Mouse (Mus musculus) myocyte (in vitro differentiated cells): ENCODE data around the gene Fastkd3. TPM values are rescaled to one million over a fixed set of nuclear protein-coding genes. Genes with fewer than 3 reads are reported as not detected.
A peak's percentile ranks its signal among the peaks of the same experiment; 100 is the strongest.
"Not testable (repeated sequence)": the region's sequence is repeated elsewhere in the genome, so short reads cannot be mapped to it uniquely, and the experiment has no call there.

Experiments used
- H3K27me3 ChIP-seq: one replicate; pipeline ENCODE4 v1.6.1; 2011; ENCODE audit not compliant: control insufficient read depth, insufficient read depth, insufficient read length
- H3K36me3 ChIP-seq: one replicate; pipeline ENCODE4 v1.6.1; 2011; ENCODE audit not compliant: control insufficient read depth, insufficient read depth
- H3K4me2 ChIP-seq: one replicate; pipeline ENCODE4 v1.6.1; 2011; ENCODE audit warnings: low read depth, control low read depth
- H3K4me3 ChIP-seq: one replicate; pipeline ENCODE4 v1.5.1; 2011; ENCODE audit warnings: mild to moderate bottlenecking, control low read depth, moderate library complexity
- H3K79me2 ChIP-seq: one replicate; pipeline ENCODE4 v1.6.1; 2011; ENCODE audit not compliant: control insufficient read depth, insufficient read depth
- H3ac ChIP-seq: one replicate; pipeline ENCODE4 v1.6.1; 2011; ENCODE audit not compliant: control insufficient read depth, insufficient read length
- CEBPB ChIP-seq: IDR thresholded peaks from 2 replicates; pipeline ENCODE4 v1.6.1; 2011; ENCODE audit warnings: mild to moderate bottlenecking, moderate library complexity; ENCODE audit not compliant: poor library complexity, insufficient read depth, severe bottlenecking
- E2F4 ChIP-seq: IDR thresholded peaks from one replicate; pipeline ENCODE4 v1.6.1; 2011; ENCODE audit warnings: mild to moderate bottlenecking, control low read depth, moderate library complexity; ENCODE audit not compliant: insufficient read depth
- MAX ChIP-seq: IDR thresholded peaks from one replicate; pipeline ENCODE4 v1.6.1; 2011; ENCODE audit warnings: low read depth, mild to moderate bottlenecking, control low read depth
- MYOD1 ChIP-seq, 3 experiments: IDR thresholded peaks; one replicate each; pipeline ENCODE4 v1.6.1; 2011; ENCODE audit warnings: control low read depth in 2 of 3, low read depth in 2 of 3, mild to moderate bottlenecking in 2 of 3, moderate library complexity in 1 of 3; ENCODE audit not compliant: insufficient read length in 2 of 3, control insufficient read depth in 1 of 3
- MYOG ChIP-seq, 3 experiments: IDR thresholded peaks; one replicate each; pipeline ENCODE4 v1.6.1; 2011; ENCODE audit warnings: control low read depth in 2 of 3, low read depth in 2 of 3, mild to moderate bottlenecking in 2 of 3; ENCODE audit not compliant: insufficient read length in 2 of 3, control insufficient read depth in 1 of 3, insufficient read depth in 1 of 3
- POLR2A ChIP-seq: IDR thresholded peaks from one replicate; pipeline ENCODE4 v1.6.1; 2011; ENCODE audit warnings: low read depth, mild to moderate bottlenecking, control low read depth, moderate library complexity; ENCODE audit not compliant: insufficient read length
- POLR2AphosphoS2 ChIP-seq: IDR thresholded peaks from one replicate; pipeline ENCODE4 v1.6.1; 2011; ENCODE audit warnings: low read depth, control low read depth; ENCODE audit not compliant: insufficient read length
- REST ChIP-seq: IDR thresholded peaks from one replicate; pipeline ENCODE4 v1.6.1; 2011; ENCODE audit warnings: mild to moderate bottlenecking, control low read depth, moderate library complexity; ENCODE audit not compliant: insufficient read depth, insufficient read length
- SRF ChIP-seq: IDR thresholded peaks from one replicate; pipeline ENCODE4 v1.6.1; 2011; ENCODE audit warnings: low read depth; ENCODE audit not compliant: control insufficient read depth, insufficient read length
- TCF12 ChIP-seq: IDR thresholded peaks from one replicate; pipeline ENCODE4 v1.6.1; 2011; ENCODE audit warnings: mild to moderate bottlenecking, control low read depth; ENCODE audit not compliant: poor library complexity, insufficient read depth, severe bottlenecking
- TCF3 ChIP-seq: IDR thresholded peaks from one replicate; pipeline ENCODE4 v1.6.1; 2011; ENCODE audit warnings: low read depth, control low read depth; ENCODE audit not compliant: insufficient read length
- USF1 ChIP-seq: IDR thresholded peaks from one replicate; pipeline ENCODE4 v1.6.1; 2011; ENCODE audit warnings: low read depth, mild to moderate bottlenecking, control low read depth, moderate library complexity
- polyA plus RNA-seq: library from polyadenylated mRNA; unstranded; fragments of >200 nt; fragmentation: generic; extraction: Trizol; gene quantifications from one replicate; pipeline ENCODE4 v1.2.1, GENCODE M21; 2012; ENCODE audit warnings: missing spikeins

The Fastkd3 gene
- 9.0 TPM for polyA plus RNA-seq

GRCm38 (mm10) chr13:68581747-68582516 lies at the start of gene Fastkd3, which contains the start of gene Mtrr:
Gene Fastkd3 (plus strand): TSS chr13:68582234.
Gene Mtrr (minus strand): TSS chr13:68582149.
- Histone ChIP-seq H3ac (peak within 1 kb of the TSS; percentile 36), H3K36me3 (peaks cover 18% of the 10 kb centered on the region), H3K4me3 (peak within 1 kb of the TSS; percentile 66), H3K27me3 (no peaks in the 10 kb centered on the region), H3K79me2 (peaks cover 26% of the 10 kb centered on the region), H3K4me2 (peak within 1 kb of the TSS; percentile 79)
- TF ChIP-seq POLR2A: peak; percentile 81
- TF ChIP-seq POLR2AphosphoS2: peak; percentile 63
- TF ChIP-seq USF1: no peak

GRCm38 (mm10) chr13:68553391-68553790 lies 28.6 kb upstream of the Fastkd3 start:
- H3K4me3 ChIP-seq, H3K27me3 ChIP-seq, H3K4me2 ChIP-seq, H3ac ChIP-seq, H3K36me3 ChIP-seq, H3K79me2 ChIP-seq: not testable (repeated sequence)

- H3K36me3 ChIP-seq: peaks cover 9% of the 10 kb centered on the region
- no peak for TF ChIP-seq TCF3
- no peak for TF ChIP-seq CEBPB
- no peak for TF ChIP-seq E2F4
- TF ChIP-seq MYOG (IDR thresholded peaks at IDR 0.05; ENCODE audit: control insufficient read depth in 1 of 3, insufficient read depth in 1 of 3, insufficient read length in 2 of 3, low read depth in 2 of 3): no peak
- H3K4me2 ChIP-seq: no peak overlapping the region
Measured at GRCm38 (mm10) chr13:68568110-68568509, 13.9 kb upstream of the Fastkd3 start.

GRCm38 (mm10) chr13:68568548-68568947 lies 13.5 kb upstream of the Fastkd3 start:
- Histone ChIP-seq H3ac (no peak overlapping the region), H3K4me2 (no peak overlapping the region), H3K36me3 (peaks cover 9% of the 10 kb centered on the region), H3K27me3 (no peaks in the 10 kb centered on the region), H3K79me2 (no peaks in the 10 kb centered on the region), H3K4me3 (no peak overlapping the region)
- TF ChIP-seq CEBPB (no peak), TCF12 (no peak), REST (no peak), MYOD1 (IDR thresholded peaks at IDR 0.05; ENCODE audit: control insufficient read depth in 1 of 3, insufficient read length in 2 of 3, low read depth in 2 of 3) (no peak), USF1 (no peak), POLR2AphosphoS2 (no peak), E2F4 (no peak), POLR2A (no peak), SRF (no peak), MAX (no peak), MYOG (IDR thresholded peaks at IDR 0.05; ENCODE audit: control insufficient read depth in 1 of 3, insufficient read depth in 1 of 3, insufficient read length in 2 of 3, low read depth in 2 of 3) (no peak)

More at GRCm38 (mm10) chr13:68568110-68568509, 13.9 kb upstream of the Fastkd3 start:
- Histone ChIP-seq H3K4me3 (no peak overlapping the region), H3K79me2 (no peaks in the 10 kb centered on the region), H3ac (no peak overlapping the region), H3K27me3 (no peaks in the 10 kb centered on the region)

GRCm38 (mm10) chr13:68569589-68570336 lies 12.3 kb upstream of the Fastkd3 start:
- Histone ChIP-seq H3ac (no peak overlapping the region), H3K4me2 (no peak overlapping the region), H3K36me3 (peaks cover 8% of the 10 kb centered on the region), H3K79me2 (no peaks in the 10 kb centered on the region), H3K27me3 (no peaks in the 10 kb centered on the region), H3K4me3 (no peak overlapping the region)
- TF ChIP-seq E2F4 (no peak), CEBPB (no peak), TCF3 (no peak), MYOG (IDR thresholded peaks at IDR 0.05; ENCODE audit: control insufficient read depth in 1 of 3, insufficient read depth in 1 of 3, insufficient read length in 2 of 3, low read depth in 2 of 3) (no peak), SRF (no peak), MYOD1 (IDR thresholded peaks at IDR 0.05; ENCODE audit: control insufficient read depth in 1 of 3, insufficient read length in 2 of 3, low read depth in 2 of 3) (no peak), POLR2A (no peak), POLR2AphosphoS2 (no peak), REST (no peak)
